Mouse (Mus musculus) erythroid progenitor cell, adult 5-6 weeks (primary cell): Measurements from ENCODE around the gene Nefh. TPM values are rescaled to one million over a fixed set of nuclear protein-coding genes. Genes with fewer than 3 reads are reported as not detected.

ENCODE experiments used
- total RNA-seq, 2 experiments: library from RNA; stranded (forward) in 1 of 2; stranded (reverse) in 1 of 2; fragments of 150-400 nt in 1 of 2; fragments of 186-747, 209-891 nt in 1 of 2; gene quantifications; 2 replicates each; pipeline versions ENCODE4 v1.2.3 to v1.2.4; 2015 to 2017; ENCODE audit warnings: low replicate concordance in 2 of 2

Nefh gene
- total RNA-seq, 2 experiments from 2014 or later, result 0.98 TPM; not detected in 1

Other genes with a start within 250 kb of the Nefh start
- 40.7 and 133 TPM in 2 replicates for gene Uqcr10, start 243.7 kb downstream of the Nefh start, total RNA-seq (2015; ENCODE audit: low replicate concordance)
- 19.2 and 25.0 TPM in 2 replicates for gene Uqcr10, start 243.7 kb downstream of the Nefh start, total RNA-seq (2017; ENCODE audit: low replicate concordance)
- 5.4 and 13.0 TPM in 2 replicates for gene Zmat5, start 243.4 kb downstream of the Nefh start, total RNA-seq (2015; ENCODE audit: low replicate concordance)
- gene Zmat5, start 243.4 kb downstream of the Nefh start, total RNA-seq (2017; ENCODE audit: low replicate concordance), result 6.3 TPM in 1 of 2 replicates, not detected in the other
- not detected in 2 replicates for gene Cabp7, start 201.3 kb downstream of the Nefh start, total RNA-seq (2015; ENCODE audit: low replicate concordance)
- not detected in 2 replicates for gene Cabp7, start 201.3 kb downstream of the Nefh start, total RNA-seq (2017; ENCODE audit: low replicate concordance)
- 7.2 and 7.5 TPM in 2 replicates for gene Nf2, start 98.5 kb downstream of the Nefh start, total RNA-seq (2015; ENCODE audit: low replicate concordance)
- gene Nf2, start 98.5 kb downstream of the Nefh start, total RNA-seq (2017; ENCODE audit: low replicate concordance), result 18.2 and 19.0 TPM in 2 replicates
- gene Nipsnap1, start 74.1 kb downstream of the Nefh start, total RNA-seq (2015; ENCODE audit: low replicate concordance), result not detected in 2 replicates
- 1.3 and 12.7 TPM in 2 replicates for gene Nipsnap1, start 74.1 kb downstream of the Nefh start, total RNA-seq (2017; ENCODE audit: low replicate concordance)
- gene Thoc5, start 52.7 kb downstream of the Nefh start, total RNA-seq (2015; ENCODE audit: low replicate concordance), result 3.6 and 4.6 TPM in 2 replicates
- 8.3 and 12.7 TPM in 2 replicates for gene Thoc5, start 52.7 kb downstream of the Nefh start, total RNA-seq (2017; ENCODE audit: low replicate concordance)
- 42.8 and 126 TPM in 2 replicates for gene Ap1b1, start 38.8 kb upstream of the Nefh start, total RNA-seq (2015; ENCODE audit: low replicate concordance)
- 91.6 and 103 TPM in 2 replicates for gene Ap1b1, start 38.8 kb upstream of the Nefh start, total RNA-seq (2017; ENCODE audit: low replicate concordance)
- gene Rasl10a, start 110.1 kb upstream of the Nefh start, total RNA-seq (2015; ENCODE audit: low replicate concordance), result not detected in 2 replicates
- gene Rasl10a, start 110.1 kb upstream of the Nefh start, total RNA-seq (2017; ENCODE audit: low replicate concordance), result 1.5 TPM in 1 of 2 replicates, not detected in the other
- 0.42 and 2.2 TPM in 2 replicates for gene Gas2l1, start 117.3 kb upstream of the Nefh start, total RNA-seq (2015; ENCODE audit: low replicate concordance)
- 1.7 TPM in 1 of 2 replicates, not detected in the other for gene Gas2l1, start 117.3 kb upstream of the Nefh start, total RNA-seq (2017; ENCODE audit: low replicate concordance)
- gene Rhbdd3, start 150.9 kb upstream of the Nefh start, total RNA-seq (2015; ENCODE audit: low replicate concordance), result 2.2 and 23.5 TPM in 2 replicates
- 3.6 and 4.6 TPM in 2 replicates for gene Rhbdd3, start 150.9 kb upstream of the Nefh start, total RNA-seq (2017; ENCODE audit: low replicate concordance)
- 242 and 276 TPM in 2 replicates for gene Ewsr1, start 151.2 kb upstream of the Nefh start, total RNA-seq (2015; ENCODE audit: low replicate concordance)
- 439 and 531 TPM in 2 replicates for gene Ewsr1, start 151.2 kb upstream of the Nefh start, total RNA-seq (2017; ENCODE audit: low replicate concordance)
- not detected in 2 replicates for gene Emid1, start 204.2 kb upstream of the Nefh start, total RNA-seq (2015; ENCODE audit: low replicate concordance)
- 0.90 and 5.5 TPM in 2 replicates for gene Emid1, start 204.2 kb upstream of the Nefh start, total RNA-seq (2017; ENCODE audit: low replicate concordance)